Mouse (Mus musculus): ENCODE measurements around the gene Arl16.
"Not testable (repeated sequence)": the region's sequence is repeated elsewhere in the genome, so short reads cannot be mapped to it uniquely, and the experiment has no call there.

The Arl16 gene

DNA sequence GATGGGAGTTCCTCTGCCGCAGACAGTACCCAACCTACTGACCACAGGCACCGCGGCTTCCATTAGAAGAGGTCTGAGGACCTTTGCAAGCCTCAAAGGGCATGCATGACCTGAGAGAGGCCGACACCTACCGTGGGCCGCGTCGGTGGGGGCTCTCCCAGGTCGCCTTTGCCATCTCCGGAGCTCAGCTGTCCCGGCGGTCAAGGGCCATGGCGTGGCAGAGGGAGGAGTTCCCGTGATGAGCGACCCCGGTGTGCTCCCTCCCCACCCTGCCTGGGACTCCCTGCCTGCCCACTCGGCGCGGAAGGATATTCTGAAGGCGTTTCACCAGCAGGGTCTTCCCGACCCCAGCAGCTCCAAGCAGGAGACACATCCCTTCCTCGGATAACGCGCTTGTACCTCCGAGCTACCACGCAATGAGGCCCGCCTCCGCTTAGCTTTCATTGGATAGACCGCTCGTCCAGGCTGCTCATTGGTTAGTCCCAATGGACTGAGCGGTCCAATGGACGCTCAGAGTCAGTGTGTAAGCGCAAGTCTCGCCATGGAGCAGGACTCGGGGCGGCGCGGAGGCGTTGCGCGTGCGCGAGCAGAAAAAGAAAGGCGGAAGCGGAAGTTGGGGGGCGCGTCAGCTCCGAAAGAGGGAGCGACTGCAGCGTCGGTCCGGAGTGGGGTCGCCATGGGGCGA, at the start of gene Arl16:
TSS of gene Arl16 (minus strand) at position 557 of the 685 bp plus-strand sequence.
- peak; percentile 92 for DNase-seq

GRCm38 (mm10) chr11:120517147-120517546, 49.7 kb upstream of the Arl16 start:
- no peak for DNase-seq

GRCm38 (mm10) chr11:120515611-120516010, 48.2 kb upstream of the Arl16 start:
- DNase-seq, result peak; percentile 93

DNA sequence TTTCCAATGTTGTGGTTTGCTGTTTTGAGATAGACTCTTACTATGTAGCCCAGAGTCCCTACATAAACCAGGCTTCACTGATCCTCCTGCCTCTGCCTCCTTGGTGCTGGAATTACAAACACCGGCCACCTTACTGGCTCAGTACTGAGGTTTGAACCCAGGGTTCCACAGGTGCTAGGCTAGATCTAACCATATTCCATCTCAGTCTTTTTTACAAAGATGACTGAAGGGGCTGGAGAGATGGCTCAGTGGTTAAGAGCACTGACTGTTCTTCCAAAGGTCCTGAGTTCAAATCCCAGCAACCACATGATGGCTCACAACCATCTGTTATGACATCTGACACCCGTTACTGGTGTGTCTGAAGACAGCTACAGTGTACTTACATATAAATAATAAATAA, 46.9 kb upstream of the Arl16 start:
- DNase-seq, result not testable (repeated sequence)

DNA sequence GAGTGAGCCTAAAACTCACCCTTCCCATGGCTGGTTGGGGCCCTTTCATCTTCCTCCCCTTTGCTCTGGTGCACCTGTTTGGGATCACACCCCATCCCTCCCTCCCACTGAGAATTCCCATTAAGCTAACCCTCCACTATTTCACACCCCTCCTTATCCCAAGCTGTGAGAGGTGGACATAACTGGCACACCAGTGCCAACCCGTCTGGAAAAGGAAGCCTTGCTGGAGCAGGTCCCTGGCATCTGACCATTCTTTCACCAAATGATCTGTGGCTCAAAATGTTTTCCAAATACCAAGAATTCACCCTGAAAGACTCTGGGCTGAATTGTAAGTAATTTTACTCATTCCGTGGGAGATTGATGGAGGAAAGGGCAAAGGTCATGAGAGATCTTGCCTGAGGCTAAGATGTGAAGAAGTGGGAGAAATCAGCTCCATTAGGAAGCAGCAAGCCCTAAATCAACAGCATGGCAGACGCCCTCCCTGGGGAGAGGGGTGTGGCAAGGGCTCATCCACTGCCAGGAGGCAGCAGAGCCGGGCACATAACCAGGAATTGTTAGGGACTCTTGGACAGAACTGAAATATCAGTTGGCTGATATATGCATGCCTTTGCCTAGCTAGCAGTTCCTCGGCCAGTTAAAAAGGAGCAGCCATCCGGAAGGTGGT, 45.5 kb upstream of the Arl16 start:
- peak; percentile 72 for DNase-seq

GRCm38 (mm10) chr11:120510375-120511030, 43.1 kb upstream of the Arl16 start:
- no peak for DNase-seq

DNA sequence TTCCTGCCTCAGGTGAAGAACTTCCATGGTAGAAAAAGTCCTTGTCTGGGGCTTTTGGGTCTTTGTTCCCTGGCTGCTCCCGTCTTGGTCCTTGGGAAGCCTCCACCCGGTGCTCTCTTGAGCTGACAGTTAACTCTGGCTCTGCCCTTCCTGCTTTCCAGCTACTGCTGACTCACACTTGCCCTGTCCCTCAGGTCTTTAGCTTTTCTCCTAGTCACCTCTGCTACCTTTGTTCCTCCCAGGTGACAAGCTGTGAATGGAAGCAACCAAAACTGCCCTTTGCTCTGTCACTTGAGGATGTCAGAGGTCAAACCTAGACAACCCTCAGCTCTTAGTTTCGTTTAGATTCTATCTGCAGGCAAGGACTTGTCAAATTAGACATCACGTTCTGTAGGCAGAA, 42.5 kb upstream of the Arl16 start:
- DNase-seq, result no peak

DNA sequence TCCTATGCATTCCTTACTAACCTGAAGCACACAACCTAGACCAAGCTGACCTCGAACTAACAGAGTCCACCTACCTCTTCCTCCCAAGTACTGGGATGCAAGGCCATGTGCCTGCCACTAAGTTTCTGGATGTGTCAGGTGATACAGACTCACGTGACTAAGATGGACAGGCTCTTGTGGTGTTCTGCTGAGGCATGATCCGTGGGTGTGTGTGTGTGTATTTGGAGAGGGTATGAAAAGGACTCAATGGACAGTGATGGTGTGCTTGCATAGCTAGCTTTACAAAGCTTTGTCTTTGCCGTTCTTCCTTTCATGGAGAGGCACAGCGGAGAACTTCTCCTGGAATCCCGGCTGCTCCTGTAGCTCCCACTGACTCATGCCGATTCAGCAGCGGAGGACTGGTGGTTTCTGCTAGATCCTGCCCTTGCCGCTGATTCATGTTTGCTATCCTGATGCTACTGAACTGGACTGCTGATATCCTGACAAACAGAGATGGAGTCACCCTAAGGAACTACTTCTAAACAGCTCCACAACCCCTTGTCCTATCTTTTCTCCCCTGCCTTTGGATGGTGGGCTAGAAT, 41.0 kb upstream of the Arl16 start:
- DNase-seq, result no peak

GRCm38 (mm10) chr11:120507611-120508289, 40.3 kb upstream of the Arl16 start:
- DNase-seq, result no peak

GRCm38 (mm10) chr11:120506899-120507298, 39.5 kb upstream of the Arl16 start:
- DNase-seq, result no peak

DNA sequence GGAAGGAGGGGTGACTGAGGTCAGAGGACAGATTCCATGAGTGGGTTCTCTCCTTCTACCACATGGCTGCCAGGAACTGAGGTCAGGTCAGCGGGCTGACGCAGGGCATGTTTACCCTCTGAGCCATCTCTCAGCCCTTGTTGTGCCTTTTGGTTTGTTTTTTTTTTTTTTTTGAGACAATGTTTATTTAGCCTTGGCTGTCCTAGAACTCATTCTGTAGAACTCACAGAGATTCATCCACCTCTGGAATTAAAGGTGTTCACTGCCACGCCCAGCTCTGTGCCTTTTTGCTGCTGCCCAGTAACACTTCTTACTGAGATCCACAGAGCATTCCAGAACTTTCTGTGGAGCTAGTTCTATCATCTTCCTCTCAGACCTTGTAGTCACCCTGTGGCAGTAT, 38.3 kb upstream of the Arl16 start:
- no peak for DNase-seq

DNA sequence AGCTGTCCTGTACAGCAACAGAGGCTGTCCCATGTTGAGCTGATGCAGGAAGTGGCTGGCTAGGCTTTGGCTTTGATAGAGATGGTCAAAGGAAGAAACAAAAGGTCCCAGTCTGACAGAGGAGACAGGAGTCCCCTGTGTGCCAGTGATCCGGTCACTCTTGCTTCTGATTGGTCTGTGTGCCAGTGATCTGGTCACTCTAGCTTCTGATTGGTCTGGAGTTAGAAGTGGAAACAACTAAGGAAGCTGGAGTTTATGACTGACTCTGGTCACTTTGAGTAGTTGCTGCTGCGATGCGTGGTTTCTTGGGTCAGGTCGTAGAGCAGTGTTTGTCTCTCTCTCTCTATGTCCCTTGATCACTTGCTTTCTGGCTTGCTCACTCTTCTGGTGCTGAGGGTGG, 34.3 kb upstream of the Arl16 start:
- no peak for DNase-seq

GRCm38 (mm10) chr11:120501018-120501417, 33.6 kb upstream of the Arl16 start:
- no peak for DNase-seq

DNA sequence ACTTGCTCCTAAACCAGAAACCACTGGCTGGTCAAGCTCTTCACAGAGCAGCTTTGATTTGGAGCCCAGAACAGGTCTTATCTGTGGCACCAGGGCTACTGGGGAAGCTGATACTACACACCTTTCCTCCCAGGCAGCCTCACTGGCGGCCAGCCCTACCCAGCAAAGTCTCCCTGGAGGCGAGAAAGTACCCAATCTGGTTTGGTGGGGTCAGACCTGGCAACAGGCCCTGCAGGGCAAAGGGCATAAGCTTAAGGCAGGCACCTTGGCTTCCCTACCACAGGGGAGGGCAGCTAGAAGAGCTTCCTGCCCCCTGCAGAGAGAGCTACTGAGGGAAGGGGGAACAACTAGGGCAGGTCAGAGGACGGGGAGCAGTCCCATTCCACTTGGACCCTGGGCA, 33.0 kb upstream of the Arl16 start:
- no peak for DNase-seq

DNA sequence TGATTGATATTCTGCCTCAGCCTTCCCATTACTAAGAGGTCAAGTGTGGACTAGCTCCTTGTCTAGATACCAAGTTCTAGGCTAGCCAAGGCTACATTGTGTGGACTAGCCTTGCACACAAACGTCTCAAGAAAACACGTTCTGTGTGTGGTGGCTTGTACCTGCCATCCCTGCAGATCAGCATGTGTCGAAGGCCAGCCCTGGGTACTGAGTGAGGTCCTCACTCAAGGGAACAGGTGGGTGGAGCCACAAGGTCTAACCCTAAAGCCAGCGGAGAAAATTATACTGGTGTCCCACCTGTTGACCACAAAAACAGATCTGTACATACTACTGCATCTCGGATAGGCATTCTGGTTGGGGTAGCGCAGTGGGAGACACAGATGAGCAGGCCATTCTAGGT, 32.5 kb upstream of the Arl16 start:
- DNase-seq, result no peak

DNA sequence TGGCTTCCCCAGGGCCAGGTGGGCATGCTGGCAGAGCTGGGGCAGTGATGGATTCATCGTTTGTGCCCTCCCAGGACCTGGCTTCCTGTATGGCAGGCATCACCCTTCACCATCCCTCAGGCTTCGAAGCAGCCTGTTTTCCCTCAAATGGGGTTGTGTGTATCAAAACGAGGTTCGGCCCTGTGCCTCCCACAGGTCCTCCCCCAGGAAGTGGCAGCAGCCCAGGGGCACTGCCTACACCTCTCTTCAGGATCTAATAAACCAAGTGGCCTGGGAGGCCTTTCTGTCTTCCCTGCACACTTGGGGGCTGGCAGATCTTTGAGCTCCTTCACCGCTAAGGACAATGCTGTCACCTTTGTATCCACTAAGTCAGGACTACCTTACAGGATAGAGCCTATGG, 31.5 kb upstream of the Arl16 start:
- DNase-seq, result no peak

GRCm38 (mm10) chr11:120498226-120498625, 30.8 kb upstream of the Arl16 start:
- no peak for DNase-seq

DNA sequence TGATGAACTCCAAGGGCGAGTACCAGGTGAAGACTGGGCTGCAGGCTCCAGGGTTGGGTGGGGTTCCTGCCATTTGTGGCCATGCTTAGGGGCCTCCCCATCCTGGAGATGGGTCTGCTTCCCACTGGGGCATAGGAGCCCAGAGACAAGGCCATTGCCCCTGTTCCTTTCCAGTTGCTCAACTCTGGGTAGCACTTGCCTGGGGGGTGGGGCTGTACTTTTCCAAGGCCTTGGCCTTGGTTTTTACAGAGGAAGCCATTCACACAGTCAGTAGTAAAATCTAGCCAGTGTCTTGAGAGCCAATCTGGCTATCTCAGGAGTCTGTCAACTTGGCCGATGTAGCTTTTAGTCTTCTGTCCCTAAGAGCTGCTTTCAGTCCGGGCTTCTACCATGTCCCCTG, 30.0 kb upstream of the Arl16 start:
- no peak for DNase-seq

DNA sequence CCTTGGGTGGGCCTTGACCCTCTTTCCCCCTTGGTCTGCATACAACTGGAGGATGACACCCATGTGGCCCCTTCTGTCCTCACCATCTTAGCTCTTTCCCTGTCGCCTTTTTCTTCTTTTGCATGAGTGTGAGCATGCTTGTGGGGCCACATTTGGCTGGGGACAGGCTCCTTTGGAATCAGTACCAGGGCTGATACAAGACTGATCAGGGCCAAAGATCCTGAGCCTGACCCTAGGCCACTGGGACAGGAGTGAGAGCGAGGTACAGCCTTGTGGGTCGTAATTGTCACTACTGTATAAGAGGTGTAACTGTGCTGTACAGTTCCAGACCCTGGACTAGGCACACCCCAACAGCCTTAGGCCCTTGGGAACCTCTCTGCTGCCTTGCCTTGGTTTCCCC, 26.5 kb upstream of the Arl16 start:
- no peak for DNase-seq

GRCm38 (mm10) chr11:120493351-120493750, 25.9 kb upstream of the Arl16 start:
- DNase-seq, result no peak

- no peak for DNase-seq
Observed at GRCm38 (mm10) chr11:120492878-120493203, 25.4 kb upstream of the Arl16 start.

- DNase-seq, result no peak
Observed at GRCm38 (mm10) chr11:120492024-120492877, 24.8 kb upstream of the Arl16 start.
